Mouse (Mus musculus) kidney, postnatal 0 days (tissue): ENCODE measurements at regions not wholly inside any gene's neighbourhood (a gene's known extent, or its start where the extent isn't known, plus 50 kb on each side); places are given as distances from the start of the nearest gene placed in this dataset.

Experiments used
- ATAC-seq: fragments of 200-750 bp; cut with Nextera tagmentation; replicated peaks from 2 replicates; pipeline ENCODE4 v1.8.0; 2017; ENCODE audit warnings: low read depth, moderate number of reproducible peaks, moderate TSS enrichment, moderate library complexity; ENCODE audit not compliant: low FRiP score
- DNase-seq: peaks from one replicate; pipeline ENCODE4 v3.0.0-alpha.2; 2016; ENCODE audit warnings: low spot score
- H3K27ac ChIP-seq: fragments of 300-500 bp; sonication (generic); 2 replicates; pipeline ENCODE4 v1.5.1; 2014; ENCODE audit warnings: mild to moderate bottlenecking
- H3K27me3 ChIP-seq: fragments of 300-500 bp; sonication (generic); 2 replicates; pipeline ENCODE4 v1.6.1; 2014; ENCODE audit warnings: low read length, mixed read lengths; ENCODE audit not compliant: insufficient read depth
- H3K36me3 ChIP-seq: fragments of 300-500 bp; sonication (generic); 2 replicates; pipeline ENCODE4 v1.6.1; 2014; ENCODE audit warnings: low read length, mixed read lengths; ENCODE audit not compliant: insufficient read depth
- H3K4me1 ChIP-seq: fragments of 300-500 bp; sonication (generic); replicated peaks from 2 replicates; pipeline ENCODE4 v1.6.1; 2014; ENCODE audit warnings: antibody characterized with exemption, low read length, mixed read lengths; ENCODE audit not compliant: insufficient read depth
- H3K4me2 ChIP-seq: fragments of 300-500 bp; sonication (generic); 2 replicates; pipeline ENCODE4 v1.6.1; 2014; ENCODE audit warnings: mild to moderate bottlenecking, low read length, moderate library complexity, mixed read lengths
- H3K4me3 ChIP-seq: fragments of 300-500 bp; sonication (generic); replicated peaks from 2 replicates; pipeline ENCODE4 v1.5.1; 2014; ENCODE audit warnings: low read depth, low read length
- H3K9ac ChIP-seq: fragments of 300-500 bp; sonication (generic); 2 replicates; pipeline ENCODE4 v1.6.1; 2014; ENCODE audit warnings: low read depth, low read length
- H3K9me3 ChIP-seq: fragments of 300-500 bp; sonication (generic); replicated peaks from 2 replicates; pipeline ENCODE4 v1.6.1; 2016; ENCODE audit warnings: low read length, inconsistent platforms, mixed read lengths
- CTCF ChIP-seq: IDR thresholded peaks from 2 replicates; pipeline ENCODE4 v1.5.1; 2016; ENCODE audit warnings: antibody characterized with exemption, low read depth, mild to moderate bottlenecking, moderate library complexity
- WGBS: fragments of 180-500 bp; shearing (Covaris S2); extraction: QIAGEN DNeasy Blood & Tissue Kit; methylation state at CpG from one replicate; pipeline ENCODE4 v1.1.7; 2014; 5-methylcytosine and 5-hydroxymethylcytosine counted together

GRCm38 (mm10) chr13:26079362-26079761 is 690.6 kb downstream of the Hdgfl1 start:
- no peaks in the 10 kb centered on the region for H3K4me1 ChIP-seq
- no peak overlapping the region for H3K4me2 ChIP-seq
- H3K4me3 ChIP-seq = no peak overlapping the region
- DNase-seq = no peak
- 97% methylated on average over 1 of the region's 1 CpGs for WGBS
- no peaks in the 10 kb centered on the region for H3K9me3 ChIP-seq
- H3K9ac ChIP-seq = no peak overlapping the region
- no peak for ATAC-seq
- no peak overlapping the region for H3K27ac ChIP-seq
- no peak for TF ChIP-seq CTCF
- no peaks in the 10 kb centered on the region for H3K36me3 ChIP-seq
- H3K27me3 ChIP-seq = no peaks in the 10 kb centered on the region

GRCm38 (mm10) chr13:26061322-26061721 is 708.6 kb downstream of the Hdgfl1 start:
- Histone ChIP-seq H3K9ac (no peak overlapping the region), H3K9me3 (no peaks in the 10 kb centered on the region), H3K4me1 (no peaks in the 10 kb centered on the region), H3K27ac (no peak overlapping the region), H3K4me3 (no peak overlapping the region), H3K27me3 (no peaks in the 10 kb centered on the region), H3K4me2 (no peak overlapping the region), H3K36me3 (no peaks in the 10 kb centered on the region)
- no peak for ATAC-seq
- DNase-seq = peak; percentile 64
- no peak for TF ChIP-seq CTCF
- 12% methylated on average over 2 of the region's 2 CpGs for WGBS

- H3K9me3 ChIP-seq = no peaks in the 10 kb centered on the region
- no peak for TF ChIP-seq CTCF
- no peak overlapping the region for H3K9ac ChIP-seq
- no peak overlapping the region for H3K27ac ChIP-seq
- no peak overlapping the region for H3K4me3 ChIP-seq
- no peak for ATAC-seq
- no peaks in the 10 kb centered on the region for H3K4me1 ChIP-seq
- H3K27me3 ChIP-seq = no peaks in the 10 kb centered on the region
- H3K36me3 ChIP-seq = no peaks in the 10 kb centered on the region
- no peak for DNase-seq
- H3K4me2 ChIP-seq = no peak overlapping the region
Measured at GRCm38 (mm10) chr13:26037699-26038098, 732.3 kb downstream of the Hdgfl1 start.

GRCm38 (mm10) chr13:26026386-26026785 is 743.6 kb downstream of the Hdgfl1 start:
- peak; percentile 69 for DNase-seq

GRCm38 (mm10) chr13:26024696-26025095 is 745.3 kb downstream of the Hdgfl1 start:
- ATAC-seq = no peak
- Histone ChIP-seq H3K4me3 (no peak overlapping the region), H3K9ac (no peak overlapping the region), H3K4me2 (no peak overlapping the region), H3K9me3 (no peaks in the 10 kb centered on the region), H3K27ac (no peak overlapping the region), H3K36me3 (no peaks in the 10 kb centered on the region), H3K27me3 (no peaks in the 10 kb centered on the region), H3K4me1 (no peaks in the 10 kb centered on the region)
- no peak for TF ChIP-seq CTCF
- DNase-seq = no peak

More at GRCm38 (mm10) chr13:26026386-26026785, 743.6 kb downstream of the Hdgfl1 start:
- WGBS = 20% methylated on average over 3 of the region's 3 CpGs
- no peak for ATAC-seq
- TF ChIP-seq CTCF = no peak
- H3K4me3 ChIP-seq = no peak overlapping the region
- no peaks in the 10 kb centered on the region for H3K9me3 ChIP-seq
- H3K4me1 ChIP-seq = no peaks in the 10 kb centered on the region
- no peak overlapping the region for H3K9ac ChIP-seq
- H3K27me3 ChIP-seq = no peaks in the 10 kb centered on the region
- no peaks in the 10 kb centered on the region for H3K36me3 ChIP-seq
- no peak overlapping the region for H3K27ac ChIP-seq
- H3K4me2 ChIP-seq = no peak overlapping the region

- WGBS = 73% methylated on average over 2 of the region's 2 CpGs
- H3K4me3 ChIP-seq = no peak overlapping the region
- DNase-seq (no peak), ATAC-seq (no peak)
- no peak overlapping the region for H3K4me2 ChIP-seq
- no peak overlapping the region for H3K27ac ChIP-seq
- no peaks in the 10 kb centered on the region for H3K27me3 ChIP-seq
- no peaks in the 10 kb centered on the region for H3K9me3 ChIP-seq
- no peak overlapping the region for H3K9ac ChIP-seq
- no peaks in the 10 kb centered on the region for H3K36me3 ChIP-seq
- no peaks in the 10 kb centered on the region for H3K4me1 ChIP-seq
- TF ChIP-seq CTCF = no peak
Measured at GRCm38 (mm10) chr13:26020491-26020890, 749.5 kb downstream of the Hdgfl1 start.

- 83% methylated on average over 1 of the region's 1 CpGs for WGBS
- Histone ChIP-seq H3K4me3 (no peak overlapping the region), H3K27ac (no peak overlapping the region), H3K9ac (no peak overlapping the region), H3K27me3 (no peaks in the 10 kb centered on the region), H3K9me3 (no peaks in the 10 kb centered on the region), H3K4me2 (no peak overlapping the region), H3K36me3 (no peaks in the 10 kb centered on the region), H3K4me1 (no peaks in the 10 kb centered on the region)
- TF ChIP-seq CTCF = no peak
- ATAC-seq = no peak
- DNase-seq = no peak
Measured at GRCm38 (mm10) chr13:26009131-26009530, 738.8 kb upstream of the Nrsn1 start.
